Mouse (Mus musculus) ES-E14 (cell line): Measurements from ENCODE around the gene Mavs.

Experiments
- CHD2 ChIP-seq: IDR thresholded peaks from 2 replicates; pipeline ENCODE4 v1.6.1; 2014; ENCODE audit warnings: mild to moderate bottlenecking, low read depth, low read length, inconsistent platforms
- HCFC1 ChIP-seq: IDR thresholded peaks from 2 replicates; pipeline ENCODE4 v1.6.1; 2012; ENCODE audit warnings: low read length, inconsistent platforms, borderline replicate concordance; ENCODE audit not compliant: insufficient read depth
- MAFK ChIP-seq: IDR thresholded peaks from 2 replicates; pipeline ENCODE4 v1.6.1; 2014; ENCODE audit warnings: mild to moderate bottlenecking, low read depth, low read length, inconsistent platforms; ENCODE audit not compliant: insufficient read depth
- ZC3H11A ChIP-seq: IDR thresholded peaks from 2 replicates; pipeline ENCODE4 v1.6.1; 2012; ENCODE audit warnings: low read depth, mild to moderate bottlenecking, inconsistent platforms, low read length, borderline replicate concordance
- ZNF384 ChIP-seq: IDR thresholded peaks from 2 replicates; pipeline ENCODE4 v1.6.1; 2012; ENCODE audit warnings: low read depth, low read length, inconsistent platforms

- TF ChIP-seq ZC3H11A (no peak), CHD2 (no peak), MAFK (no peak), HCFC1 (no peak), ZNF384 (no peak)
Observed at GRCm38 (mm10) chr2:131208356-131208755, 25.5 kb upstream of the Mavs start.
